Mouse (Mus musculus) megakaryocyte, adult 5-6 weeks (primary cell): Measurements from ENCODE around the gene Slc7a15. TPM values are rescaled to one million over a fixed set of nuclear protein-coding genes. Genes with fewer than 3 reads are reported as not detected.
A peak's percentile ranks its signal among the peaks of the same experiment; 100 is the strongest.

Experiments
- ATAC-seq: 2 replicates; pipeline ENCODE4 v1.8.0; 2016; ENCODE audit warnings: mild to moderate bottlenecking, inconsistent platforms; ENCODE audit not compliant: poor library complexity, severe bottlenecking
- total RNA-seq, 2 experiments: library from RNA; stranded (forward) in 1 of 2; stranded (reverse) in 1 of 2; fragments of 153-499, 151-499 nt in 1 of 2; fragments of 221-1000, 200-1000 nt in 1 of 2; gene quantifications; 2 replicates each; pipeline versions ENCODE4 v1.2.3 to v1.2.4; 2015 to 2017

Gene Slc7a15
- total RNA-seq, 2 experiments from 2014 or later: not detected

GRCm38 (mm10) chr12:8487959-8488651 is 110.8 kb downstream of the Slc7a15 start:
- ATAC-seq: 0 out of 2 replicates have a peak, but pooled peaks have one; percentile 30

GRCm38 (mm10) chr12:8487281-8487680 is 111.6 kb downstream of the Slc7a15 start:
- no peak for ATAC-seq

DNA sequence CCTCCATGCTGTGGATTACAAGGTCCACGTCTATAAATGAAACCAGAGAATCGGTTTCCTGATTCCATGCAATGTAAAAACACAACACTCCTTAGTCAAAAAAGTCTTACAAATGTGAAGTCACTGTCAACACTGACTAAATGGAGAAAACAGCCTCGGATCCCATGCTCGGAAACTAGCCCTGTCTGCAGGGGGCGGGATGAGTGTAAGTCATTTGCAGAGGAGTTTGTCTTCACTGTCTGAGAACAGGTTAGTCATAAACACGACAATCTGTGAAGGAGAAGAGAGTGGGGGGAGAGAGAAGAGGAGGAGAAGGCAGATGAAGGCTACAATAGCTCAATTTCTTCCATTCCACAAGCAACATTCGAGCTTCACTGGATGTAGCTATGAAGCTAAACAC is 113.6 kb downstream of the Slc7a15 start:
- no peak for ATAC-seq

- peak; percentile 89 for ATAC-seq
These were observed 116.7 kb downstream of the Slc7a15 start for GRCm38 (mm10) chr12:8482169-8482568.

Other genes with a start within 250 kb of the Slc7a15 start
- 107 and 120 TPM in 2 replicates for gene Rhob, start 99.1 kb downstream of the Slc7a15 start, total RNA-seq (2015)
- 55.4 and 60.5 TPM in 2 replicates for gene Rhob, start 99.1 kb downstream of the Slc7a15 start, total RNA-seq (2017)
- gene Pum2, start 75.1 kb upstream of the Slc7a15 start, total RNA-seq (2015): 152 and 162 TPM in 2 replicates
- gene Pum2, start 75.1 kb upstream of the Slc7a15 start, total RNA-seq (2017): 119 and 124 TPM in 2 replicates
- 0.55 and 0.83 TPM in 2 replicates for gene Sdc1, start 172.3 kb upstream of the Slc7a15 start, total RNA-seq (2015)
- gene Sdc1, start 172.3 kb upstream of the Slc7a15 start, total RNA-seq (2017): 0.77 and 1.2 TPM in 2 replicates